In genomic region chr5:25088111-25088510, GRCm38 (mm10) we compare ENCODE assay signal across 18 mouse cellular contexts. TPM values are rescaled to one million over a fixed set of nuclear protein-coding genes. Genes with fewer than 3 reads are reported as not detected.
DNase-seq lines count a peak whose midpoint lies in the region; ATAC-seq and TF ChIP-seq lines count a peak whose summit lies in the region.
"Had no signal": no experiment of that assay in that cellular context is flagged by ENCODE, and none has a peak within 500 bp of the region (broad histone marks: within the 10 kb centered on the region; RNA-seq: fewer than 3 reads in every experiment).

No protein-coding gene starts in this region.

- H3K27me3 ChIP-seq in liver, adult 2 months (ENCODE audit: control insufficient read depth, insufficient read depth, low read length): no peaks in the 10 kb centered on the region
- H3K27me3 ChIP-seq in liver, embryonic 11.5 days (replicated peaks; ENCODE audit: control insufficient read depth, insufficient read depth, low read length): no peaks in the 10 kb centered on the region
- H3K27me3 ChIP-seq in lung, postnatal 0 days (replicated peaks; ENCODE audit: insufficient read depth, low read length): no peaks in the 10 kb centered on the region
- H3K27me3 ChIP-seq in liver, embryonic 16.5 days (ENCODE audit: control insufficient read depth, insufficient read depth, low read depth, low read length): no peaks in the 10 kb centered on the region
- H3K27me3 ChIP-seq: hindbrain, embryonic 12.5 days; hindbrain, embryonic 15.5 days had no signal

- no peak for TF ChIP-seq POLR2A in liver, adult 2 months (IDR thresholded peaks at IDR 0.05; ENCODE audit: extremely low read depth, insufficient read depth, low read length)

- H3K79me2 ChIP-seq in liver, adult 2 months (ENCODE audit: control insufficient read depth, insufficient read depth, low read length): peaks cover 27% of the 10 kb centered on the region

- WGBS in liver, adult 2 months: 37% methylated on average over 13 of the region's 13 CpGs
- WGBS in liver, embryonic 11.5 days: 73% methylated on average over 13 of the region's 13 CpGs
- 77% methylated on average over 13 of the region's 13 CpGs for WGBS in lung, postnatal 0 days
- 56% methylated on average over 13 of the region's 13 CpGs for WGBS in liver, embryonic 16.5 days (ENCODE audit: insufficient replicate concordance)

- no peak overlapping the region for H3K27ac ChIP-seq in liver, adult 2 months (replicated peaks; ENCODE audit: insufficient read depth, low read depth, low read length)
- no peak overlapping the region for H3K27ac ChIP-seq in liver, embryonic 11.5 days (ENCODE audit: low read depth, low read length)
- H3K27ac ChIP-seq in lung, postnatal 0 days (ENCODE audit: low read length): no peak overlapping the region
- H3K27ac ChIP-seq in liver, embryonic 16.5 days (ENCODE audit: low read length): no peak overlapping the region
- H3K27ac ChIP-seq: heart, adult 2 months; heart, embryonic 10.5 days; hindbrain, embryonic 12.5 days; hindbrain, embryonic 15.5 days had no signal

- H3K4me1 ChIP-seq in liver, adult 2 months (ENCODE audit: control insufficient read depth, insufficient read depth, low read length): peaks cover 28% of the 10 kb centered on the region
- H3K4me1 ChIP-seq in liver, embryonic 11.5 days (replicated peaks; ENCODE audit: control insufficient read depth, insufficient read depth, low read length): no peaks in the 10 kb centered on the region
- peaks cover 7% of the 10 kb centered on the region for H3K4me1 ChIP-seq in lung, postnatal 0 days (ENCODE audit: insufficient read depth, low read depth, low read length)
- H3K4me1 ChIP-seq in liver, embryonic 16.5 days (ENCODE audit: control insufficient read depth, low read depth, low read length): no peaks in the 10 kb centered on the region; the same call in none of the 2 replicates
- H3K4me1 ChIP-seq: hindbrain, embryonic 12.5 days had no signal

- no peak overlapping the region for H3K4me2 ChIP-seq in liver, embryonic 11.5 days
- no peak overlapping the region for H3K4me2 ChIP-seq in lung, postnatal 0 days (replicated peaks; ENCODE audit: low read depth, low read length)
- H3K4me2 ChIP-seq in liver, embryonic 16.5 days (ENCODE audit: low read depth, low read length): no peak overlapping the region
- H3K4me2 ChIP-seq: hindbrain, embryonic 12.5 days; hindbrain, embryonic 15.5 days had no signal

- H3K9me3 ChIP-seq in liver, embryonic 11.5 days (ENCODE audit: control insufficient read depth, low read length): no peaks in the 10 kb centered on the region
- H3K9me3 ChIP-seq in lung, postnatal 0 days (ENCODE audit: low read length): no peaks in the 10 kb centered on the region
- no peaks in the 10 kb centered on the region for H3K9me3 ChIP-seq in liver, embryonic 16.5 days (replicated peaks; ENCODE audit: control insufficient read depth, low read length)
- H3K9me3 ChIP-seq: heart, embryonic 10.5 days; hindbrain, embryonic 12.5 days; hindbrain, embryonic 15.5 days had no signal

- TF ChIP-seq EP300 in lung, postnatal 0 days (IDR thresholded peaks at IDR 0.05): no peak

- no peak for ATAC-seq in liver, embryonic 11.5 days (replicated peaks; ENCODE audit: low FRiP score)
- no peak for ATAC-seq in lung, postnatal 0 days
- ATAC-seq in liver, embryonic 16.5 days (ENCODE audit: low read depth): peak; percentile 83
- peak; percentile 41 for ATAC-seq in megakaryocyte progenitor cell, adult 5-6 weeks (replicated peaks; ENCODE audit: poor library complexity)
- ATAC-seq: CD4-positive, CD25-positive, alpha-beta regulatory T cell, adult 4 months; forebrain, embryonic 14.5 days; forebrain, postnatal 0 days had no signal

- no peak overlapping the region for H3K9ac ChIP-seq in liver, adult 2 months (ENCODE audit: low read depth, low read length)
- H3K9ac ChIP-seq in liver, embryonic 11.5 days (ENCODE audit: low read depth, low read length): no peak overlapping the region
- H3K9ac ChIP-seq in lung, postnatal 0 days (replicated peaks; ENCODE audit: low read depth): no peak overlapping the region
- no peak overlapping the region for H3K9ac ChIP-seq in liver, embryonic 16.5 days (ENCODE audit: low read depth, low read length)
- H3K9ac ChIP-seq: forebrain, postnatal 0 days; hindbrain, embryonic 12.5 days; hindbrain, embryonic 15.5 days had no signal

- H3K4me3 ChIP-seq in liver, adult 2 months (ENCODE audit: insufficient read depth, low read depth, low read length): no peak overlapping the region
- H3K4me3 ChIP-seq in liver, embryonic 11.5 days (ENCODE audit: low read depth, low read length): no peak overlapping the region
- H3K4me3 ChIP-seq in lung, postnatal 0 days (ENCODE audit: low read depth, low read length): no peak overlapping the region
- no peak overlapping the region for H3K4me3 ChIP-seq in liver, embryonic 16.5 days (ENCODE audit: low read depth, low read length)
- H3K4me3 ChIP-seq: heart, adult 2 months; heart, embryonic 10.5 days; hindbrain, embryonic 12.5 days; hindbrain, embryonic 15.5 days had no signal

- no peaks in the 10 kb centered on the region for H3K36me3 ChIP-seq in liver, adult 2 months (ENCODE audit: control insufficient read depth, insufficient read depth, low read length)
- H3K36me3 ChIP-seq in liver, embryonic 11.5 days (ENCODE audit: control insufficient read depth, insufficient read depth, low read length): no peaks in the 10 kb centered on the region
- no peaks in the 10 kb centered on the region for H3K36me3 ChIP-seq in lung, postnatal 0 days (ENCODE audit: insufficient read depth, low read length)
- H3K36me3 ChIP-seq in liver, embryonic 16.5 days (ENCODE audit: control insufficient read depth, insufficient read depth): no peaks in the 10 kb centered on the region
- H3K36me3 ChIP-seq: heart, embryonic 10.5 days; hindbrain, embryonic 12.5 days; hindbrain, embryonic 15.5 days had no signal

- DNase-seq in liver, adult 2 months (ENCODE audit: extremely low read depth, low read depth, low spot score): peak; percentile 54
- DNase-seq in liver, embryonic 11.5 days (ENCODE audit: low spot score): no peak
- peak; percentile 52 for DNase-seq in lung, postnatal 0 days (ENCODE audit: low spot score)
- no peak for DNase-seq in lung, postnatal 36 days
- no peak for DNase-seq in cerebellum, adult 18-20 months
- no peak for DNase-seq in testis, postnatal 10 days (ENCODE audit: low spot score)
- DNase-seq: adrenal gland, adult 2 months; adrenal gland, postnatal 14 days; forebrain, postnatal 0 days; gastrocnemius, postnatal 25 days; heart, adult 2 months had no signal

- no peak for TF ChIP-seq CTCF in liver, adult 2 months (IDR thresholded peaks at IDR 0.05; ENCODE audit: low read depth, low read length)
- no peak for TF ChIP-seq CTCF in lung, postnatal 0 days (IDR thresholded peaks at IDR 0.05)

RNA-seq across cellular contexts. Expression of gene Prkag2, which starts 12.3 kb away (rescaled TPM):
- 19.1 and 21.1 TPM in 2 replicates for total RNA-seq in liver, adult 2 months (2014; rRNA removed)
- polyA plus RNA-seq in liver, adult 2 months (2012; rRNA removed): 12.4 and 14.8 TPM in 2 replicates
- polyA plus RNA-seq in liver, embryonic 11.5 days (2014; fragmentation: Nextera tagmentation; extraction: Ambion mirVana): 12.8 and 15.8 TPM in 2 replicates
- 16.2 and 17.0 TPM in 2 replicates for polyA plus RNA-seq in lung, postnatal 0 days (2015; fragmentation: Nextera tagmentation; extraction: Ambion mirVana)
- polyA plus RNA-seq in liver, embryonic 16.5 days (2015; fragmentation: Nextera tagmentation; extraction: Ambion mirVana): 4.3 and 4.8 TPM in 2 replicates
- 21.1 and 21.2 TPM in 2 replicates for total RNA-seq in megakaryocyte progenitor cell, adult 5-6 weeks (2015)
- total RNA-seq in megakaryocyte progenitor cell, adult 5-6 weeks (2017): 25.4 and 26.1 TPM in 2 replicates

Comparison
In these comparisons a context has a peak if more than half of its experiments do, and no peak if none do; other contexts are left out.
1. DNase-seq: peak in liver, adult 2 months (single experiment) and lung, postnatal 0 days (single experiment); none in liver, embryonic 11.5 days (single experiment), lung, postnatal 36 days (single experiment), cerebellum, adult 18-20 months (0 of 2) and testis, postnatal 10 days (single experiment).
2. ATAC-seq: peak in liver, embryonic 16.5 days (single experiment) and megakaryocyte progenitor cell, adult 5-6 weeks (single experiment); none in liver, embryonic 11.5 days (single experiment) and lung, postnatal 0 days (single experiment).